Mouse (Mus musculus): ENCODE measurements around the gene Desi1. TPM values are rescaled to one million over a fixed set of nuclear protein-coding genes. Genes with fewer than 3 reads are reported as not detected.
"Not testable (repeated sequence)": the region's sequence is repeated elsewhere in the genome, so short reads cannot be mapped to it uniquely, and the experiment has no call there.

Desi1 gene
- total RNA-seq, 2 experiments from 2014 or later, result 86.3 to 99.3 TPM

- no peak for DNase-seq (ENCODE audit: low spot score in 2 of 2)
Observed at GRCm38 (mm10) chr15:82022535-82023088, 11.1 kb downstream of the Desi1 start.

GRCm38 (mm10) chr15:82019288-82019687, 14.4 kb downstream of the Desi1 start:
- no peak for DNase-seq (ENCODE audit: low spot score in 2 of 2)

- DNase-seq (ENCODE audit: low spot score in 2 of 2), result no peak
Observed at GRCm38 (mm10) chr15:82017461-82017860, 16.2 kb downstream of the Desi1 start.

GRCm38 (mm10) chr15:82016830-82017229, 16.8 kb downstream of the Desi1 start:
- DNase-seq (ENCODE audit: low spot score in 2 of 2), result no peak

- peak; percentile 100 for DNase-seq (ENCODE audit: low spot score in 2 of 2)
Observed at GRCm38 (mm10) chr15:82016101-82016808, 17.4 kb downstream of the Desi1 start.

GRCm38 (mm10) chr15:82015392-82016100, 18.1 kb downstream of the Desi1 start:
- DNase-seq (ENCODE audit: low spot score in 2 of 2), result peak; percentile 29 to 43

- no peak for DNase-seq (ENCODE audit: low spot score in 2 of 2)
Observed at GRCm38 (mm10) chr15:82014745-82015391, 18.8 kb downstream of the Desi1 start.

- no peak for DNase-seq (ENCODE audit: low spot score in 2 of 2)
Observed at GRCm38 (mm10) chr15:82011947-82012346, 21.7 kb downstream of the Desi1 start.

GRCm38 (mm10) chr15:82004257-82004656, 29.4 kb downstream of the Desi1 start:
- no peak for DNase-seq (ENCODE audit: low spot score in 2 of 2)

GRCm38 (mm10) chr15:81993992-81994391, 39.7 kb downstream of the Desi1 start:
- DNase-seq (ENCODE audit: low spot score in 2 of 2), result no peak

- DNase-seq (ENCODE audit: low spot score in 2 of 2), result no peak
Observed at GRCm38 (mm10) chr15:81990549-81990948, 43.1 kb downstream of the Desi1 start.

GRCm38 (mm10) chr15:81989371-81990062, 44.1 kb downstream of the Desi1 start:
- peak; percentile 86 to 90 for DNase-seq (ENCODE audit: low spot score in 2 of 2)

- DNase-seq (ENCODE audit: low spot score in 2 of 2), result no peak
Observed at GRCm38 (mm10) chr15:81987646-81988045, 46.0 kb downstream of the Desi1 start, which contains the start of gene Xrcc6. TSS of gene Xrcc6 (plus strand) at chr15:81987835.

- DNase-seq (ENCODE audit: low spot score in 2 of 2), result no peak
Observed at GRCm38 (mm10) chr15:81985267-81986161, 48.1 kb downstream of the Desi1 start.

- DNase-seq (ENCODE audit: low spot score in 2 of 2), result no peak
Observed at GRCm38 (mm10) chr15:81982173-81982572, 51.5 kb downstream of the Desi1 start.

- DNase-seq (ENCODE audit: low spot score in 2 of 2), result no peak
Observed at GRCm38 (mm10) chr15:81980321-81980720, 53.3 kb downstream of the Desi1 start, which contains the start of gene 1700029P11Rik. TSS of gene 1700029P11Rik (plus strand) at chr15:81980540.

- DNase-seq (ENCODE audit: low spot score in 2 of 2), result not testable (repeated sequence)
Observed at GRCm38 (mm10) chr15:81975156-81975555, 58.5 kb downstream of the Desi1 start.

GRCm38 (mm10) chr15:81970498-81970897, 63.2 kb downstream of the Desi1 start:
- DNase-seq (ENCODE audit: low spot score in 2 of 2), result not testable (repeated sequence)

- DNase-seq (ENCODE audit: low spot score in 2 of 2), result not testable (repeated sequence)
Observed at GRCm38 (mm10) chr15:81969635-81970034, 64.0 kb downstream of the Desi1 start.

- DNase-seq (ENCODE audit: low spot score in 2 of 2), result no peak
Observed at GRCm38 (mm10) chr15:81969173-81969572, 64.5 kb downstream of the Desi1 start.

Data from layer of hippocampus, postnatal 10 days (tissue).